Mouse (Mus musculus) MEL-GATA-1-ER (cell line): ENCODE data around the gene Mrpl44.

Experiments
- DNase-seq: peaks from one replicate; pipeline ENCODE4 v3.0.0-alpha.2; 2012; ENCODE audit warnings: low read depth; ENCODE audit errors: extremely low read depth

The Mrpl44 gene

GRCm38 (mm10) chr1:79775927-79776458 is at the start of gene Mrpl44, which contains the start of gene Wdfy1:
Gene Mrpl44, plus strand, starts transcription at chr1:79776018.
Gene Wdfy1, minus strand, starts transcription at chr1:79776143.
- peak; percentile 90 for DNase-seq

- no peak for DNase-seq
Observed at GRCm38 (mm10) chr1:79734794-79735193, 41.0 kb upstream of the Mrpl44 start.

GRCm38 (mm10) chr1:79736408-79736807 is 39.4 kb upstream of the Mrpl44 start:
- DNase-seq = no peak

- DNase-seq = no peak
Observed at GRCm38 (mm10) chr1:79739726-79740125, 36.1 kb upstream of the Mrpl44 start.

- DNase-seq = no peak
Observed at GRCm38 (mm10) chr1:79741002-79741401, 34.8 kb upstream of the Mrpl44 start.

GRCm38 (mm10) chr1:79742949-79743348 is 32.9 kb upstream of the Mrpl44 start:
- no peak for DNase-seq

- DNase-seq = no peak
Observed at GRCm38 (mm10) chr1:79743385-79743784, 32.4 kb upstream of the Mrpl44 start.

GRCm38 (mm10) chr1:79746056-79746455 is 29.8 kb upstream of the Mrpl44 start:
- DNase-seq = no peak

- no peak for DNase-seq
Observed at GRCm38 (mm10) chr1:79751186-79751585, 24.6 kb upstream of the Mrpl44 start.

GRCm38 (mm10) chr1:79752015-79752695 is 23.7 kb upstream of the Mrpl44 start:
- DNase-seq = no peak

GRCm38 (mm10) chr1:79752714-79753340 is 23.0 kb upstream of the Mrpl44 start:
- DNase-seq = no peak

GRCm38 (mm10) chr1:79753456-79753855 is 22.4 kb upstream of the Mrpl44 start:
- no peak for DNase-seq

GRCm38 (mm10) chr1:79754936-79755335 is 20.9 kb upstream of the Mrpl44 start:
- DNase-seq = no peak

- DNase-seq = no peak
Observed at GRCm38 (mm10) chr1:79755376-79755775, 20.4 kb upstream of the Mrpl44 start.

GRCm38 (mm10) chr1:79756417-79756816 is 19.4 kb upstream of the Mrpl44 start:
- DNase-seq = no peak

GRCm38 (mm10) chr1:79757161-79757560 is 18.7 kb upstream of the Mrpl44 start:
- DNase-seq = no peak

GRCm38 (mm10) chr1:79757597-79757996 is 18.2 kb upstream of the Mrpl44 start:
- DNase-seq = no peak

GRCm38 (mm10) chr1:79759006-79759405 is 16.8 kb upstream of the Mrpl44 start:
- DNase-seq = no peak

- DNase-seq = no peak
Observed at GRCm38 (mm10) chr1:79759436-79759972, 16.3 kb upstream of the Mrpl44 start.

GRCm38 (mm10) chr1:79760656-79761055 is 15.2 kb upstream of the Mrpl44 start:
- DNase-seq = no peak

GRCm38 (mm10) chr1:79761106-79761916 is 14.5 kb upstream of the Mrpl44 start:
- DNase-seq = peak; percentile 71

- DNase-seq = no peak
Observed at GRCm38 (mm10) chr1:79761917-79762271, 13.9 kb upstream of the Mrpl44 start.
